Mouse (Mus musculus) forebrain, embryonic 10.5 days (tissue): ENCODE data around the gene Gm9758. TPM values are rescaled to one million over a fixed set of nuclear protein-coding genes. Genes with fewer than 3 reads are reported as not detected.
"Not testable (repeated sequence)": the region's sequence is repeated elsewhere in the genome, so short reads cannot be mapped to it uniquely, and the experiment has no call there.

ENCODE experiments used
- DNase-seq: peaks from one replicate; pipeline ENCODE4 v3.0.0-alpha.2; 2017; ENCODE audit warnings: low spot score; ENCODE audit errors: extremely low spot score
- H3K27ac ChIP-seq: fragments of 300-500 bp; sonication (generic); 2 replicates; pipeline ENCODE4 v1.5.1; 2016; ENCODE audit warnings: mild to moderate bottlenecking
- H3K27me3 ChIP-seq: fragments of 300-500 bp; sonication (generic); 2 replicates; pipeline ENCODE4 v1.6.1; 2016; ENCODE audit warnings: mild to moderate bottlenecking; ENCODE audit not compliant: poor library complexity, severe bottlenecking
- H3K36me3 ChIP-seq: fragments of 300-500 bp; sonication (generic); replicated peaks from 2 replicates; pipeline ENCODE4 v1.6.1; 2016; ENCODE audit warnings: mild to moderate bottlenecking, moderate library complexity
- H3K4me1 ChIP-seq: fragments of 300-500 bp; sonication (generic); 2 replicates; pipeline ENCODE4 v1.6.1; 2016
- H3K4me3 ChIP-seq: fragments of 300-500 bp; sonication (generic); 2 replicates; pipeline ENCODE4 v1.5.1; 2016; ENCODE audit warnings: mild to moderate bottlenecking, moderate library complexity
- H3K9me3 ChIP-seq: fragments of 300-500 bp; sonication (generic); 2 replicates; pipeline ENCODE4 v1.6.1; 2016; ENCODE audit warnings: mild to moderate bottlenecking, moderate library complexity
- WGBS: fragments of 180-500 bp; shearing (Covaris S2); methylation state at CpG from one replicate; pipeline ENCODE4 v1.1.7; 2016; 5-methylcytosine and 5-hydroxymethylcytosine counted together
- polyA plus RNA-seq: library from polyadenylated mRNA; unstranded; fragments of >200 nt; fragmentation: Nextera tagmentation; extraction: Ambion mirVana; gene quantifications from 2 replicates; pipeline ENCODE4 v1.2.1, GENCODE M21; 2016

The Gm9758 gene
- polyA plus RNA-seq, 1 experiment from 2014 or later, result not detected

- H3K36me3 ChIP-seq, H3K27me3 ChIP-seq, H3K27ac ChIP-seq, H3K4me1 ChIP-seq, H3K9me3 ChIP-seq, H3K4me3 ChIP-seq, DNase-seq: not testable (repeated sequence)
- 81% methylated on average over 2 of the region's 3 CpGs for whole genome bisulfite sequencing
Observed at GRCm38 (mm10) chr5:14914361-14914760, 338 bp downstream of the Gm9758 start.

GRCm38 (mm10) chr5:14903539-14903938, 11.2 kb downstream of the Gm9758 start:
- H3K9me3 ChIP-seq, result peaks cover 20% of the 10 kb centered on the region
- H3K36me3 ChIP-seq, H3K4me1 ChIP-seq, H3K27me3 ChIP-seq, H3K27ac ChIP-seq, H3K4me3 ChIP-seq, DNase-seq: not testable (repeated sequence)
- 21% methylated on average over 3 of the region's 3 CpGs for WGBS

GRCm38 (mm10) chr5:14892242-14892641, 22.5 kb downstream of the Gm9758 start:
- no peak for DNase-seq
- H3K36me3 ChIP-seq, result no peaks in the 10 kb centered on the region
- peaks cover 17% of the 10 kb centered on the region for H3K9me3 ChIP-seq
- no peak overlapping the region for H3K27ac ChIP-seq
- H3K27me3 ChIP-seq, result no peaks in the 10 kb centered on the region
- H3K4me3 ChIP-seq, result no peak overlapping the region
- H3K4me1 ChIP-seq, result no peaks in the 10 kb centered on the region
- 84% methylated on average over 3 of the region's 3 CpGs for WGBS

- H3K27me3 ChIP-seq, H3K36me3 ChIP-seq, DNase-seq, H3K27ac ChIP-seq, H3K4me1 ChIP-seq, H3K4me3 ChIP-seq, H3K9me3 ChIP-seq: not testable (repeated sequence)
- WGBS, result 89% methylated on average over 2 of the region's 2 CpGs
Observed at GRCm38 (mm10) chr5:14885291-14885690, 29.4 kb downstream of the Gm9758 start.

Other genes starting within 250 kb of the Gm9758 start
- not detected in 2 replicates for gene Speer4e, start 23.5 kb upstream of the Gm9758 start, polyA plus RNA-seq
- not detected in 2 replicates for gene Gm10354, start 64.0 kb upstream of the Gm9758 start, polyA plus RNA-seq
- not detected in 2 replicates for gene Gm17019, start 118.1 kb upstream of the Gm9758 start, polyA plus RNA-seq